Mouse (Mus musculus) right cerebral cortex, postnatal 14 days (tissue): Measurements from ENCODE around the gene Pip5k1a.
A peak's percentile ranks its signal among the peaks of the same experiment; 100 is the strongest.
"Not testable (repeated sequence)": the region's sequence is repeated elsewhere in the genome, so short reads cannot be mapped to it uniquely, and the experiment has no call there.

Experiments used
- DNase-seq: peaks from one replicate; pipeline ENCODE4 v3.0.0; 2022

Pip5k1a gene

DNA sequence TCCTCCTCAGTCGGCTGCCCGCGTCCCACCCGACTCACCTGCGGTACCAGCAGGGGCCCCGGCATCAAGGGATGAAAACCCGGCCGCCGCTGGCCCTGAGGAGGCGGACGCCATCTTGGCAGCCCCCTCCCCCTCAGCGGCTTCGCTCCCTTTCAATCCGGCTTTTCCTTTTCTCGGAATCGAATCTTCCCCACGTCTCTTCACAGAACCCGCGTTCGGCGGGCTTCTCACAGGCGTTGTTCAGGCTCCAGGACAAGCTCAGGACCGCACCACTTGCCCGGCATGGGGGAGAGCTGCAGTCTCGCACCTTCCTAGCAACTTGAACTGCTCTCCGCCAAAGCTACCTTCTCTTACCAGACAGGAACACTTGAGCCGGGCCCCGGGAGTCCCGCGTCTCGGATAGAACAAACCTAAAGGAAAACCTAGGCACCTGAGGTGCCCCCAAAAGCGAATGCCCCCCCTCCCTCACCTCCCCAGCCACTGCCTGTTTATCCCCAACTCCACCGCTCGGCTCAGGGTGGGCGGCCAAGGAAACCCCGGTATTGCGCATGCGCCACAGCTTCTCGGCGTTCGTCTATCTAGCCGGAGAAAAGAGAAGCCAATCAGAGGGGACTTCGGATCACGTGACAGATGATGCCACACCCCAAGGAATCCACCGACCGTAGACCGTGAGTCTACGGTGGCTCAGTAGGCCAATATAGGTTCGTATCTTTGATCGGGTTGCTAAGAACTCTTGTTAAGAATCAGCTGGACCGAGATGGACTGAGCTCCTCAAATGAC is at the start of gene Pip5k1a:
Gene Pip5k1a (minus strand): TSS at position 593 of the 780 bp plus-strand sequence.
- DNase-seq = peak; percentile 98

DNA sequence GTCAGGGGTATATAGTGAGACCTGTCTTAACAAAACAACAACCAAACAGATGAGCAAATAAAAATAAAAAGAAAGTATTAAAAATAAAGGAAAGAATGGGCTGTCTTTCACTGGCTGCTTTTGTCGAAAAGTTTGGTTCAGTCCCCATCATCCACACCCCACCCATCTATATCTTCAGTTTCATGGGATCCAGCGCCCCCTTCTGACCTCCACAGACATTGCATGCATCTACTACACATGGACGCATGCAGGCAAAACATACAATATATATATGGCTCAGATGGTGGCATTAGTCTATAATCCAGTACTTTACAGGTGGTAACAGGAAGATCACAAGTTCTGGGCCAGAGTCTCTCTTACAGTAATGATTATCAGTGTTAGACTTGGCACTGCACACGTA is 47.1 kb upstream of the Pip5k1a start:
- no peak for DNase-seq

DNA sequence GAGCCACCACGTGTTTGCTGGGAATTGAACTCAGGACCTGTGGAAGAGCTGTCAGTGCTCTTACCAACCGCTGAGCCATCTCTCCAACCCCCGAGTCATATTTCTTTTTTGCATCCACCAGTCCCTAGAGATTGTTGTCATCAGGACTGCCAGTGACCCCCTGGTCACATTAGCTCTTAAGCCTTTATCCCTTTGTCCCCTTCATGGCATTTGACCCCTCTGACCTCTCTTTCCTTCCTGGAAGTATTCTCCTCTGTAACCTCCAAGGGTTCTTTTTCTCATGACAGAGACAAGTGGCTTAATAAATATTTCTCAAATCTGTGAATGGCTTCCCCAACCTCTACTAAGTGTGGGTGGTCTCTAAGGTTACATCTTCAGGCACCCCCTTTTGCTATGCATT is 41.2 kb upstream of the Pip5k1a start:
- no peak for DNase-seq

DNA sequence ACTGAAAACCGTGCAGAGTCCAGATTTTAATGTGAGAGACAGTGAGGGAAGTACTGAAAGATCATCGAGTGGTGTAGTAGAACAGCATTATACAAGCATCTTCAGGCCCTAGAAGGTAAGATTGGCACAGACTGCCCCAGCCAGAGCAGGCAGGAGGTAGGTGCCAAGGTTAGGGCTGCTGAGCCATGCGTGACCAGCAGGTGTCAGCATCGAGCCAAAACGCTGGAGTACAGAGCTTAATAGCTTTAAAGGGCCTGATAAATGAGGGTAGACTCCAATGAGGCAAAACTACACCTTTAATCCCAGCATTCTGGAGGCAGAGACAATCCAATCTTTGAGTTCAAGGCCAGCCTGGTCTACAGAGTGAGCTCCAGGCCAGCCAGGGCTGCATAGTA is 35.9 kb upstream of the Pip5k1a start:
- peak; percentile 76 for DNase-seq

DNA sequence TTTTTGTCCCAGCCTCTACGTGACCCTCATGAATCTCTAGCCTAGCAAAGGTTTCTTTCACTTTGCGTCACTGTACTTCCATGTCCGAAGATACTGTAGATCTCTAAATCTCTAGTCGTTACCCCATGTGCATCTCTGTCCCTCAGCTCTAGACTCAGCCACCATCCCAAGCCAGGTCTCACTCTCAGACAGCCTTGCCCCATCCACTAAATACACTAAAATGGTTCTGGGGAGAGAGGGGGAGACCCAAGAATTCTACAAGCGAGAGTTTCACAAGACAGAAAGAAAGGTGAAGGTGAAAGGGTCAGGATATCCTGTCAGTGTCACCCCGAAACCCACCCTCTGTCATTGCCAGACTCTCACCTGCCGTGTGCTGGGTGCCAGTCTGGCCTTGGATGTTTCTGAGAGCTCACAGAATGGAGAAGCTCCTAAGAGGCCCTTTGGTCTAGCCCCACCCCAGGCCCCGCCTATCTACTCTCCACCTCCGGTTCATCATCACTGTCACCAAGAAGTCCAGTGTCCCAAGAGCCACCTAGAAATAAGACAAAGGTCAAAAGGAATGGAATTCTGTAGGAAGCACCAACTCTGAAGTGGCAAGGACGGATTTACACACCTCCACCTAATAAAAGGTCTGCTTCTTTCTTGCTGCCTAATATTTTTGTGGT is 35.4 kb upstream of the Pip5k1a start, which contains the start of gene Tnfaip8l2:
Gene Tnfaip8l2 (minus strand): TSS at position 409 of the 665 bp plus-strand sequence.
- DNase-seq = no peak

DNA sequence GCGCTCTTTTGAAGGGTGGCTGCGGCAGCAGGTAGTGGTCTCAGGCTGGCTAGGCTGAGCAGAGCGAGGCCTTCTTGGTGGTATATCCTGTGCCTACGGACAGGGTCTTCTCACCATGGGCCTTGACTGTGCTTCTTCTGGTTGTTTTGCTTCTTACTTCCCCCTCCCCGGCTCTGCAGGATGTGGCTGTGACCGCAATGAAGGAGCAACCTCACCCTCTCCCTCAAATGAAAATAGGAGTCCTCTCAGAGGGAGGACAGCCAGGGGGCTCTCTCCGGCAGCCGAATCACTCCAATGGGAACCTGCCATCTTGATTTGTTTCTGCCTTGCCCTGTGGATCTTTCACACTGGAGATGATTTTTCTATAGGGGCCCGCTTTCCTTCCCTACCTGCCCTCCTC is 34.7 kb upstream of the Pip5k1a start:
- DNase-seq = no peak

DNA sequence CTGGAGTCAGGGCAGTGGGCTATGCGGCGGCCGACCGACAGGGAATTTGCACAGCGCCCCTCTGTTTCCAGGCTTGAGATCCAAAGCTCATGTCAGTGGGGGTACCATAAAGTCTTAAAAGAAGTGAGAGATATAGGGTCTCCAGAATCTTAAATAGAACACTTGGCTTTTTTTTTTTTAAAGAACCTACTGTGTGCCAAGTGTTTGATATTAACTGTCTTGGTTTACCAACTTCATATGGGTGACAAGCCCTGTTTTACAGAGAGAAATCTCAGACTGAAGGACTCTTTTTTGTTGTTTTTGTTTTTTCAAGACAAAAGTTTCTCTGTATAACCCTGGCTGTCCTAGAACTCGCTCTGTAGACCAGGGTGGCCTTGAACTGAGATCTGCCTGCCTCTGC is 34.1 kb upstream of the Pip5k1a start:
- DNase-seq = no peak

DNA sequence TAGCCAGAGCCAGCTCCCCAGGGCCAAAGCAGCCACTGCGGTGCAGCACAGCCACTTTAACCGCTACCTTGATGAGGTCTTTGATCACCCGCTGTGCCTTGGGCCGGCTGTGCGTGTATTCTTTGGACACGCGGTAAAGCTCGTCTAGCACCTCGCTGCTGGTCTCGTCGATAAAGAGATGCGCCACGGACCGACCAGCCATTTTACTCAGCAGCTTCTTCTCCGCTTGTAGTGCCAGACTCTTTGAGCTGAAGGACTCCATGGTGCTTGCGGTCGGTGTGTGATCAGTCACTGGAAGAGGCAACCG is 33.5 kb upstream of the Pip5k1a start:
- DNase-seq = no peak

DNA sequence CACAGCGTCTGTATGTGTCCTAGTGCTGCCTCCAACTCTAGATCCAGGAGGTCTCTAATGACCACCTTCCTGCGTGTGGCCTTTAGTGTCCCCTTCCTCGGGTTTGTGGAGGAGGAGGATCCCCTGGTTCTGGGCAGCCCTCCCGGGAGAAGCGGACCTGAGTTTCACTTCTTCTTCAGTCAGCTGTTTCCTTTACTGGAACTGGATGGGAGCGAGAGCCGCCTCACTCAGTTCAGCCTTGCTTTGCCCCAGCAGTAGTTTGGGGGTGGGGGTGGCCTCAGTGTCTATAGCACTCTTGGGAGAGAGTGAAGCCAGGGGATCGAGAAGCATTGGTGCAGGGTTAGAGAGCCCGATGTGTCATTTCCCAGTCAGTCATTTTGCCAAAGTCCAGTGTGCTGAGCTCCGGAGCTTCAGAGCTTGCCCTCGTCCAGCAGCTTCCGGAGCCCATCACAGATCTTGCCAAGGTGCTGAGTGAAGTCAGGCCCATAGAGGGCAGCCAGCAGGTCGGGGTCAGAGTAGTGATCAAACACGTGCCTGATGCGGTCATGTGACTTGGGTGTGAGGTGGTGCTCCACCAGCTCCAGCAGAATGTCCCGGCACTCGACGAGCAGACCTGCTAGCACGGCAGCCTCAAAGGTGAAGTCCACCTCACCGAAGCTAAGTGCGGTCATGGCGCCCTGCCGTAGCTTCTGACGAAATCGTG is 33.0 kb upstream of the Pip5k1a start:
- no peak for DNase-seq

DNA sequence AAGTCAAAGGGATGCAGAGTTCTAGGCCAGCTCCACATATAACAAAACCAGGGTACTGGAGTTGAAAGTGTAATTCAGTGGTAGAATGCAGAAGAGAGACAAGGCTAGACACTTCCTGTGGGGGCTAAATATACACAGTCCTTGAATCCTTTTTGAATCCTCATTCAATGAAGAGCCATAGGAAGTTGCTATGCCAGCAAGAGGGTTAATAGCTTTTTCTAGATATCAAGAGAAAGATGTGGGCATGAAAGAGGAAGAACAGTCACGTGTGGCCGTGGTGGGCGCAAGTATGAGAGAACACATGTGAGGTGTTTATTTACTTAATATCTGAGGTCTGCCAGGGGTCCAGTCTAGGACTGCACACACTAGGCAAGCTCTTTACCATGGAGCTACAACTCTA is 29.6 kb upstream of the Pip5k1a start:
- DNase-seq = no peak

DNA sequence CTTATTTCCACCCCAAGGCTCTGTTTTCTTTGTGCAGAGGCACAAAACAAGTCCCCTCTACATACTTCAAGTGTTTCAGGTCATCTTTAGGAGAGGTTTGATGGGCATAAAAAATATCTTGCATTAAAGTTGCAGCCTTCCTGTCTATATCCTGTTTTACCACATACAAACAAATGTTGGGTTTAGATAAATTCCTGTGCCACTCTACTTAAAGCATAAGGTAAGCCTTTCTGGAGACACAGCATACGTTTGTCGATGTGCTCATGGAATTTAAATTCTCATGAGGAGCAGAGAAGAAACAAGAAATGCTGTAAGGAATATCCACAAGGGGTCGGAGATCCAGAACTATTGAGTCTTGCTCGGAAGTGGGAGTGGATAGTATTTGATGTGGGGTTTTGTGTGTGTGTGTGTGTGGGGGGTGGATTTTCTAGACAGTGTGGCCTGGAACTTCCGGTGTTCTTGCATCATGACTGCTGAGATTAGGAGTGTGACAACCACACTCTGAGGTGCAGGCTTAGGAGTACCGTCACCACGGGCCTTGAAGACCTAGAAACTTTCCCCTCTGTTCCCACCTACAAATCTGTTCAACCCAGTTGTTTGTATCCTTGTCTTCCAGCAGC is 28.8 kb upstream of the Pip5k1a start:
- no peak for DNase-seq

DNA sequence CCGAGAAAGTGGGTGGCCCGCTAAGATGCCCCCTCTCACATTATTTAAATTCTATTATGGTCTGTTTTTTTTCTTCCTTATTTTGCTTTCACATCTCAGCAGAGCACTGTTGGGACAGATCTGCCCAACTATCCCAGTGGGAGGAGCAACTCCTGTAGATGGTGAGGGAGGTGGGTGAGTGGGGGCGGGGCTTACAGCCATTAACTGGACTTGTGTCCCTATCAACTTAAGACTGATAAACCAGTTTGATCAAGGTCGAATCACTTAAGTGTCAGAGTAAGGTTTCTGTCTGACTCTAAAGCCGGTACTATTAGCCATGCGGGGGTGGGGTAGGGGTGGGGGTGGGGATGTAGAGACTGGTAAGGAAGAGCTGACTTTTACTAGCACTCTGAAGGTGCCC is 28.3 kb upstream of the Pip5k1a start:
- DNase-seq = peak; percentile 46

DNA sequence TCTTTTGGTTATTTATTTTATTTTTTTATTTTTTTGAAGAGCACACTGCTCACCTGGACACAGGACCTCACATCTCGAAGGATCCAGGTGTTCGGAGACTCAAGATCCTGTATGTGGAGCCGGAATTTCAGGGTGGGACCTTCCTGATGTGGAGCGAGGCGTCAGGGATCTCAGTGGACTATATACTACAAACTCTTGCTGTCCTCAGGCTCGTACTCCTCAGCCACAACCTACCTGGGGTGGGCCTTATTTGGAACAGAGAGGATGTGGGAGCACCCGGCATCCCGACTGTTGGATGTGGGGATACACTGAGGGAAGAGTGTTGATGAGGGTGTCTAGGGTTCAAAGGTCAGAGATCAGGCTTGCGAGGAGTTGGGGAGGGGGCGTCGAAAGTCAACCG is 27.4 kb upstream of the Pip5k1a start:
- DNase-seq = not testable (repeated sequence)

DNA sequence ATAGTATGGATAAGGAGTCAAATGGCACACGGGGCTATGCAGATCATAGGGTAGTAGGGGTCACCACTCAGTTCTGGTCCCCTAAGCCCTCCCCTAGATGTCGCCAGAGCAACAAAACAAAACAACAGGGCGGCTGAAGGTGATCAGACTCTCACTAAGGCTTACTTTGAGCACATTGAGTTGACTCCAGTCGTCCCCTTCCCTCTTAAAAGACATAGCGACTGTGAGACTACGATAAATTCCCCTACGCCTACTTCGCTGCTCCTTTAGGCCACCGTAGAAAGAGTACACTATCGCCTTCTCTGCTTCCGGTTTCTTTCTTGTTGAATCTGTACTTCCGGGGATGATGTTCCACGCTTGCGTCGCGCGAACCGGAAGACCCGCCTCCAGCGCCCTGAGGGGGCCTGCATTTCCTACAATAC is 27.0 kb upstream of the Pip5k1a start, which contains the start of the genes Scnm1 and Lysmd1:
Gene Scnm1 (minus strand): TSS at position 332 of the 422 bp plus-strand sequence.
Gene Lysmd1 (plus strand): TSS at position 409 of the 422 bp plus-strand sequence.
- peak; percentile 81 for DNase-seq

DNA sequence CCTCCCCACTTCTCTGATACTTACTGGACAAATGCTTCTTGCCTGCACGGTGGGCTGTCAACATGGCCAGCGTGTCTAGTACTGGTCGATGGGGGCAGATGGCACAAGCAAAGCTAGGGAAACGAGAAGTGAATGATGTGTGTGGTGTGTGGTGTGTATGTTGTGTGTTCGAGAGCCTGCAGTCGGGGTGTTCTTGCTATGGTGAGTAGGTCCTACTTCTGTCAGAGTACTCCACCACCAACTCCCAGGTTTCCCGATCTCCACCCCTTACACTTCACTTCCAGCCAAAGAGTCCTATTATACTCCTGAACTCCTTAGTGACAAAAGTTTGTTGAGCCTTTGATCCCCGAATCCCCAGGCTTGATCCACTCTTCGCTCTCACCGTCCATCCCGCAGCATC is 26.4 kb upstream of the Pip5k1a start:
- DNase-seq = no peak

DNA sequence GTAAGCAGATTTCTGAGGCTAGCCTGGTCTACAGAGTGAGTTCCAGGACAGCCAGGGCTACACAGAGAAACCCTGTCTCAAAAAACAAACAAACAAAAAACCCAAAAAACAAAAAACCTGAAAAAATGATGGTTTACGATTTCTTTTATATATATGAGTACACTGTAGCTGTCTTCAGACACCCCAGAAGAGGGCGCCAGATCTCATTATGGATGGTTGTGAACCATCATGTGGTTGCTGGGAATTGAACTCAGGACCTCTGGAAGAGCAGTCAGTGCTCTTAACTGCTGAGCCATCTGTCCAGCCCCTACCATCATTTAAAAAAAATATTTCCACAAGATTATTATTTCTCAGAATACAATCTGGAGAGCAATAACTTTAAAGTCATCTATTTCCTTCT is 25.7 kb upstream of the Pip5k1a start:
- DNase-seq = not testable (repeated sequence)

DNA sequence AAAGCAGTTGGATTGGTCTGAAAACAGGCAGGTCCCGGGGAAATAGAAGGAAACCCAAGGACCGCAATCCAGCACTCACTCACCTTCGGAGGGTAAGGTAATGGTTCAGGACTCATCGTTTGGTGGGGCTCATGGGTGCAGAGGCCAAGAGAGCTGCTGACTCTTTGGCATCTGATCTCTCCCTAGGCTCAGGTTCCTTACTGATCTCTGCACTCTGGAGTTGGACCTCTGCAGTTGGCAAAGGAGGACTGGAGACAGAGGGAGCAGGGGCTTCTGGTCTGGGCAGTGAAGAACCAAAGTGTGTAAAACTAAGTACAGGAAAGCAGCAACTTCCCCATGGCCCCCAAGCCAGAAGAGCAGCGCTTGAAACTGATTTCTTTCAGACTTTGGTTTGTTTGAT is 23.4 kb upstream of the Pip5k1a start:
- no peak for DNase-seq

DNA sequence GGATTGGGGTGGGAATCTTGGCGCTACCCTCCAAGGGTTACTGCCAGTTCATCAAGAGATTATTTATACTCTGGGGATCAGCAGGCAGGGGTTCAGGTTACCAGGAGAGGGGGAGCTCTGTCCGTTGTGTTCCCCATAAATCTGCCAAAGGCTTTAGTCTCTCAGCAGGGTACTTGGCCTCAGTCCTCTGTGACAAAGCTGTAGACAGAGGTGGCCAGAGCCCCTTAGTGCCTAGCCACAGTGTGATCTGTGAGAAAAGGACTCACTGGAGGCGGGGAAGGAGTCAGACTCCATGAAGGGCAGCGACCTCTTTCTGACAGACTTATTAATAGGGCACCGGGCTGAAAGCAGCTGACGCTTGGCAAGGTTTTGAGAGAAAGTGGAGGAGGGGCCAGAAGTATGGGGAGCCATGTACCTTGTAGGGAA is 22.5 kb upstream of the Pip5k1a start:
- no peak for DNase-seq

DNA sequence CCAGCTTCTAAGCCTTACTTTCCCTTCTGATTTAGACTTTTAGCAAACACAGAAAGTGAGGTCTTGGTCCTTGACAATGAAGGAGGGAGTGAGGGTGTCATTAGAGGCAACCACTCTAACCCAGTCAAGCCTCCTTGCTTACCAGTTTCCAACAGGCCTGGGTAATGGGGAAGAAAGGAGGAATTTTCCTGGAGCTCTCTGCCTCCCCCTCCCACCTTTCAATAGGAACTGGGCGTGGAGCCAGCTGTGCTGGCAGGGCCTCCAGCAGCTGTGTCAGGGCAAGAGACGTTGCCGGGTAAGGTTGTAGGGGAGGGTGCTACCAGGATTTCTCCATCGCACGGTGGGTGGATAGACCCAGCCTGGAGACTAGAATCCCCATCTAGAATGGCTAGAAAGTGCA is 18.2 kb upstream of the Pip5k1a start:
- peak; percentile 67 for DNase-seq

DNA sequence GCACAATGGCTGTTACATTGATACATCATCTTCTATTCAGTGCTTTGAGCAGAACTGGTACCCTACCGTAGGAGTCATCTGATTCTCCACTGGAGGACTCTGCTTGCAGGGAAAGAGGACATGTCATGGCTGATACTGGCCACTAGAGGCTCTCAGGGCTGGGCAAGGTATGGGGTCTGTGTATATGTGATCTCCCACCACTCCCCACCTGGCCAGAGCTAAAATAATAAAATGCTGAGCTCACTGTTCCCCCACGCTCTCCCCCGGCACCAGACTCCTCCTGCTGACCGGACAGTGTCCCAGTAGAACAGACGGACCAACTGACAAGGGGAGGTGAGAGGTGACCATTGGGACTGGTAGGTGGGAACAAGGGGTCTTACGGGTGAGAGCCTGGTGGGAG is 17.5 kb upstream of the Pip5k1a start, which contains the start of gene Tmod4:
Gene Tmod4 (plus strand): TSS at position 231 of the 400 bp plus-strand sequence.
- DNase-seq = no peak

DNA sequence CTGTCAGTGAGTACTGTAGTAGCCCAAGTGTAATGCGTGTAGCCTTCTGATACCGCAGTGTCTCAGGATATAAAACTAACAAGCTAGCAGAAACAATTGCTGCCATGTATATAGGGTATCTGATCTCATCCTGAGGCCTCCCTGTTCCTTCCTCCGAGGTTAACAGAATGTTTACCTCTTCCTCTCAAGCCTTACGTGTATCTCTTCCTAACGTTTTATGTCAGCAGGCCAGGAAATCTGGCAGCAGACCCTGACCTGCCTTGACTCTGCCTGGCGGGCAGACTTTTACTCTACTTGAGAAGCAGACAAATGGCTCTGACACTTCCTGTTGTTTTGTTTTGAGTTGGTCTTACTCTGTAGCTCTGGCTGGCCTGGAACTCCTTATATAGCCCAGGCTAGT is 14.8 kb upstream of the Pip5k1a start:
- DNase-seq = no peak

DNA sequence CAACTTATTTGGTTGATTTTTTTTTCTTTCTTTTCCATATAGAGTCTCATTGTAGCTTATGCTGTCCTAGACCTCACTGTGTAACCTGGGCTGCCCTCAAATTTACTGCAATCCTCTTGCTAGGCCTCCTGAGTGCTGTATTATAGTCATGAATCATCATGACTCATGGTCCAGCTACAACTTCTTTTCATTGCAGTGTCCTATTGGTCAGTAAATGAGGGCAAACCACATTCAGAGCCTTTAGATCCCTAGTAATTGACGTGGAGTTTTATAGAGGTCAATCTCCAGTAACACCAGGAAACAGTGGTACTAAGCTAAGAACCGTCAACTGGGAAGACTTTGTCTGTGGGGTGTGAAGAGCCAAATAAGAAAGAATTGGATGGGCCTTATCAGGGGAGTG is 11.0 kb upstream of the Pip5k1a start:
- DNase-seq = no peak

DNA sequence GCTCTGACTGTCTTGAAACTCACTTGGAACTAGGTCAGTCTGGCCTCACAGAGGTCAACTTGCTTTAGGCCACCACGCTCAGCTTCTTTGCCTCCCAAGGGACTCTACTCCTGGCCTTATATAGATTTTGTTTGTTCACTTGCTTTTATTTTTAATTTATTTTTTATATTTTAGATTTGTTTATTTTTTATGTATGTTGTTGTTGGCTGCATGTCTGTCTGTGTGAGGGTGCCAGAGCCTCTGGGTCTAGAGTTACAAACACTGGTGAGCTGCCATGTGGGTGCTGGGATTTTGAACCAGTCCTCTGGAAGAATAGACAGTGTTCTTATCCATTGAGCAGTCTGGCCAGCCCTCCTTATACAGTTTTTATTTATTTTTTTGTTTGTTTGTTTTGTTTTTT is 6.0 kb upstream of the Pip5k1a start:
- DNase-seq = no peak
